Mouse (Mus musculus) sigmoid colon, adult 10 weeks (tissue): ENCODE results near the gene Chmp3. TPM values are rescaled to one million over a fixed set of nuclear protein-coding genes. Genes with fewer than 3 reads are reported as not detected.

Experiments used
- polyA plus RNA-seq: library from polyadenylated mRNA; stranded (reverse); fragments of 350-450 nt; fragmentation: Illumina TruSeq; extraction: RNeasy Lipid Tissue Mini Kit (QIAGEN cat#74804); gene quantifications from one replicate; pipeline ENCODE4 v1.2.3, GENCODE M21; 2014; ENCODE audit warnings: low read depth, low replicate concordance

Chmp3 gene
- 327 TPM for polyA plus RNA-seq

GRCm38 (mm10) chr6:71543686-71544499 is at the start of gene Chmp3:
Gene Chmp3 (plus strand): TSS chr6:71543797.

Other genes starting within 250 kb of the Chmp3 start
- gene Smyd1, start 221.6 kb upstream of the Chmp3 start, polyA plus RNA-seq: 0.47 TPM
- 0.28 TPM for gene Cd8b1, start 221.0 kb upstream of the Chmp3 start, polyA plus RNA-seq
- 1.4 TPM for gene Cd8a, start 170.4 kb upstream of the Chmp3 start, polyA plus RNA-seq
- gene Rmnd5a, start 103.2 kb upstream of the Chmp3 start, polyA plus RNA-seq: 347 TPM
- gene Rnf103, start 49.9 kb upstream of the Chmp3 start, polyA plus RNA-seq: 338 TPM
- gene Kdm3a, start 89.2 kb downstream of the Chmp3 start, polyA plus RNA-seq: 140 TPM
- gene Reep1, start 163.8 kb downstream of the Chmp3 start, polyA plus RNA-seq: 4.9 TPM